Mouse (Mus musculus): ENCODE measurements at regions not wholly inside any gene's neighbourhood (a gene's known extent, or its start where the extent isn't known, plus 50 kb on each side); places are given as distances from the start of the nearest gene placed in this dataset.

DNA sequence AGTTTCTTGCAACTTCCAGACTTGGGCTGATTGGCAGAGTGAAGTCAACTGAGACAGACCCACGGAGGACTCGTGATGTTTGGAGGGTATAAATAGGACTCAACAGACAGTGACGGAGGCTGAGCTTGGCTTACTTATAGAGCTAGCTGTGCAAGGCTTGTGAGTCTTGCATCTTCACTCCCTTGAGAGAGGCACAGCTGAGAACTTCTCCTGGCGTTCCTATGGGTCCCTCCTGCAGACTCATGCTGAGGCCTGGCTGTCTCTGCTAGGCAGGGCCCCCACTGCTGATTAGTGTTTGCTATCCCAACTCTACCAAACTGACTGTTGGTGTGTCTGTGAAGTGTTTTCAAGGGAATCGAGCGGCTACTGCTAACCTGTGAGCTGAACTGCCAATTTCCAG is 553.0 kb downstream of the Zfp704 start:
- Histone ChIP-seq H3K27ac (replicated peaks; ENCODE audit: insufficient read depth, low read depth, low read length) (no peak overlapping the region), H3K79me2 (ENCODE audit: control insufficient read depth, insufficient read depth, low read length) (no peaks in the 10 kb centered on the region), H3K36me3 (ENCODE audit: control insufficient read depth, insufficient read depth, low read length) (no peaks in the 10 kb centered on the region), H3K27me3 (ENCODE audit: control insufficient read depth, insufficient read depth, low read length) (no peaks in the 10 kb centered on the region), H3K9ac (ENCODE audit: low read depth, low read length) (no peak overlapping the region), H3K4me1 (ENCODE audit: control insufficient read depth, insufficient read depth, low read length) (peaks cover 2% of the 10 kb centered on the region), H3K4me3 (ENCODE audit: insufficient read depth, low read depth, low read length) (no peak overlapping the region)
- TF ChIP-seq POLR2A (IDR thresholded peaks at IDR 0.05; ENCODE audit: extremely low read depth, insufficient read depth, low read length) (no peak), CTCF (IDR thresholded peaks at IDR 0.05; ENCODE audit: low read depth, low read length) (no peak)
- DNase-seq (ENCODE audit: extremely low read depth, low read depth, low spot score) = no peak
- 91% methylated on average over 6 of the region's 6 CpGs for WGBS

- WGBS = 81% methylated on average over 6 of the region's 6 CpGs
- Histone ChIP-seq H3K79me2 (ENCODE audit: control insufficient read depth, insufficient read depth, low read length) (no peaks in the 10 kb centered on the region), H3K4me3 (ENCODE audit: insufficient read depth, low read depth, low read length) (no peak overlapping the region), H3K4me1 (ENCODE audit: control insufficient read depth, insufficient read depth, low read length) (peaks cover 2% of the 10 kb centered on the region), H3K9ac (ENCODE audit: low read depth, low read length) (no peak overlapping the region), H3K27me3 (ENCODE audit: control insufficient read depth, insufficient read depth, low read length) (no peaks in the 10 kb centered on the region), H3K36me3 (ENCODE audit: control insufficient read depth, insufficient read depth, low read length) (no peaks in the 10 kb centered on the region), H3K27ac (replicated peaks; ENCODE audit: insufficient read depth, low read depth, low read length) (no peak overlapping the region)
- TF ChIP-seq CTCF (IDR thresholded peaks at IDR 0.05; ENCODE audit: low read depth, low read length) = no peak
- no peak for TF ChIP-seq POLR2A (IDR thresholded peaks at IDR 0.05; ENCODE audit: extremely low read depth, insufficient read depth, low read length)
- no peak for DNase-seq (ENCODE audit: extremely low read depth, low read depth, low spot score)
Measured at GRCm38 (mm10) chr3:9055780-9056179, 554.1 kb downstream of the Zfp704 start.

Data from liver, adult 2 months (tissue).